Mouse (Mus musculus) heart, embryonic 13.5 days (tissue): ENCODE measurements at regions not wholly inside any gene's neighbourhood (a gene's known extent, or its start where the extent isn't known, plus 50 kb on each side); places are given as distances from the start of the nearest gene placed in this dataset.

Experiments used
- ATAC-seq: fragments of 200-750 bp; cut with Nextera tagmentation; 2 replicates; pipeline ENCODE4 v1.8.0; 2017; ENCODE audit warnings: moderate TSS enrichment; ENCODE audit not compliant: insufficient number of reproducible peaks, low FRiP score, low TSS enrichment; ENCODE audit errors: extremely low read depth
- H3K27ac ChIP-seq: fragments of 300-500 bp; sonication (generic); replicated peaks from 2 replicates; pipeline ENCODE4 v1.5.1; 2015; ENCODE audit warnings: moderate library complexity, mild to moderate bottlenecking, inconsistent platforms
- H3K27me3 ChIP-seq: fragments of 300-500 bp; sonication (generic); replicated peaks from 2 replicates; pipeline ENCODE4 v1.6.1; 2015; ENCODE audit warnings: mild to moderate bottlenecking, inconsistent platforms
- H3K36me3 ChIP-seq: fragments of 300-500 bp; sonication (generic); 2 replicates; pipeline ENCODE4 v1.6.1; 2015; ENCODE audit warnings: mild to moderate bottlenecking, inconsistent platforms
- H3K4me1 ChIP-seq: fragments of 300-500 bp; sonication (generic); 2 replicates; pipeline ENCODE4 v1.6.1; 2015; ENCODE audit warnings: inconsistent platforms
- H3K4me2 ChIP-seq: fragments of 300-500 bp; sonication (generic); 2 replicates; pipeline ENCODE4 v1.6.1; 2015; ENCODE audit warnings: inconsistent platforms, mild to moderate bottlenecking, moderate library complexity
- H3K4me3 ChIP-seq: fragments of 300-500 bp; sonication (generic); 2 replicates; pipeline ENCODE4 v1.5.1; 2015; ENCODE audit warnings: moderate library complexity, mild to moderate bottlenecking, inconsistent platforms
- H3K9ac ChIP-seq: fragments of 300-500 bp; sonication (generic); 2 replicates; pipeline ENCODE4 v1.6.1; 2015; ENCODE audit warnings: inconsistent platforms, mild to moderate bottlenecking, moderate library complexity
- H3K9me3 ChIP-seq: fragments of 300-500 bp; sonication (generic); 2 replicates; pipeline ENCODE4 v1.6.1; 2016; ENCODE audit warnings: inconsistent platforms
- WGBS: fragments of 180-500 bp; shearing (Covaris S2); methylation state at CpG from one replicate; pipeline ENCODE4 v1.1.7; 2015; ENCODE audit warnings: mixed read lengths; 5-methylcytosine and 5-hydroxymethylcytosine counted together

GRCm38 (mm10) chr2:116980692-116981091 lies 102.2 kb downstream of the Tmco5 start:
- no peak for ATAC-seq
- Histone ChIP-seq H3K9me3 (peaks cover 2% of the 10 kb centered on the region; the same call in 1 of the 2 replicates), H3K4me2 (no peak overlapping the region), H3K36me3 (no peaks in the 10 kb centered on the region), H3K4me3 (no peak overlapping the region), H3K4me1 (peaks cover 57% of the 10 kb centered on the region), H3K27ac (peak overlapping the region; percentile 54), H3K9ac (no peak overlapping the region), H3K27me3 (no peaks in the 10 kb centered on the region)
- WGBS = 36% methylated on average over 5 of the region's 5 CpGs

DNA sequence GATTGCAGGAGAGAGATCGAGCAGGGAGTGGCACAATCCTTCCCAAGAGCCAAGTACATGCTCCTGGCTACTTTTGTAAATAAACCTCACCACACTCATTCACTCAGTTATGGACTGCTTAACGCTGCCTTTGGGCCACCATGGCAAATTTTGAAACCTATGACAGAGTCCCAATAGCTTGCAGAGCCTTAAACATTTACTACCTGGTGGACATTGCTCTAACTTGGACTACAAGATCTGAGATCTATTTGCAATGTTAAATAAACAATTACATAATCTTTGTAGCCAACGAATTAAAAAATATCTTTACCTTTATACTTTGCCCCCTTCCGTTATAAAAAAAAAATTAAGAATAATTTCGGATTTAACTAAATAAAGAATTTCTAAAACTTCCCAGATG lies 104.9 kb downstream of the Tmco5 start:
- no peaks in the 10 kb centered on the region for H3K36me3 ChIP-seq
- WGBS = 79% methylated on average over 5 of the region's 5 CpGs
- no peak overlapping the region for H3K9ac ChIP-seq
- H3K27me3 ChIP-seq = no peaks in the 10 kb centered on the region
- no peak for ATAC-seq
- no peak overlapping the region for H3K4me2 ChIP-seq
- no peak overlapping the region for H3K4me3 ChIP-seq
- H3K27ac ChIP-seq = peak overlapping the region; percentile 58
- H3K4me1 ChIP-seq = peaks cover 44% of the 10 kb centered on the region
- peaks cover 2% of the 10 kb centered on the region; the same call in 1 of the 2 replicates for H3K9me3 ChIP-seq

DNA sequence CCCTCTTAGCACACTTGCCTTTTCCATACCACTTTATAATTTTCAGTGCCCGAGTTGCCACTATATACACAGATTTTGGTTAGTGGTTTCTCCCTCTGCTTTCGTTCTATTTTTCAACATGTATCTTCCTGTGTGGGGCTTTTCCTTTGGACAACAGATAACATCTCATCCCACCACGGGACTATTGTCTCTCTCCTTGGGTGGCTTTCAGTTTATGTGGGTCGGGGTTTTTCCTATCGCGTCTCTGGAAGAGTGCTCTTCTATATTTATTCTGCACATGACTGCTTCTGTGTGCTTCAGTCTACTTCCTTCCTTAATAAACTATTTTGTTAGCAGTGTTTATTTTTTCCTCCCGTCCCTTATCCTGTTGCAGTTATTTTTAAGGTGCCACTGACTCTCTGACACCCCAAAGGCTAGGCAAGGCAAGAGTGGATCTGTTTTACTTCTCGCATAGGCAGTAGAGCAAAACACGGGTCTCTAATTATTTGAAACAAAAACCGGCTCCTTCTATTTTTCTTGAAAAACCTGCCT lies 105.4 kb downstream of the Tmco5 start:
- Histone ChIP-seq H3K9me3 (peaks cover 2% of the 10 kb centered on the region; the same call in 1 of the 2 replicates), H3K27ac (peak overlapping the region; percentile 58), H3K4me2 (peak overlapping the region; percentile 30), H3K9ac (no peak overlapping the region), H3K4me1 (peaks cover 43% of the 10 kb centered on the region), H3K36me3 (no peaks in the 10 kb centered on the region), H3K4me3 (no peak overlapping the region), H3K27me3 (no peaks in the 10 kb centered on the region)
- WGBS = 31% methylated on average over 10 of the region's 10 CpGs
- ATAC-seq = no peak

DNA sequence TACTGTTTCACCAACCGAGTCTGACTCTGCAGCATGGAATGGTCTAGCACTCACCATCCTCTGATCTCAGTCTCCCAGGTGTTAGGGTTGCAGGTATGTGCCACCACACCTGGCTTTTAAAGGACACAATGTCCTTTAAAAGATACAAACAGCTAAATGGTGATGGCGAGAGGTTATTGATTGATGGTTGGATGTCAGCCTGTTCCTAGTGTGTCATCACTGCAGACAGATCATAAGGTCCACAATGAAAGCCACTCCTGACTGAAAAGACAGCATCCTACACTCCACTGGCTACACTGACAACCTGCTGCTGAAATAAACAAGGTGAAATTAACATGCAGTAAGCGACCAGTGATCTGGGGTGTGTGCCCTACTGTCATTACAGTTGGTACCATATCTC lies 106.1 kb downstream of the Tmco5 start:
- no peaks in the 10 kb centered on the region for H3K36me3 ChIP-seq
- ATAC-seq = no peak
- H3K4me2 ChIP-seq = no peak overlapping the region
- peaks cover 36% of the 10 kb centered on the region for H3K4me1 ChIP-seq
- H3K9me3 ChIP-seq = peaks cover 2% of the 10 kb centered on the region; the same call in 1 of the 2 replicates
- WGBS = 52% methylated on average over 3 of the region's 3 CpGs
- no peak overlapping the region for H3K4me3 ChIP-seq
- H3K9ac ChIP-seq = no peak overlapping the region
- no peaks in the 10 kb centered on the region for H3K27me3 ChIP-seq
- no peak overlapping the region for H3K27ac ChIP-seq

- no peak for ATAC-seq
- H3K9me3 ChIP-seq = peaks cover 2% of the 10 kb centered on the region; the same call in 1 of the 2 replicates
- no peak overlapping the region for H3K9ac ChIP-seq
- no peaks in the 10 kb centered on the region for H3K36me3 ChIP-seq
- no peak overlapping the region for H3K4me3 ChIP-seq
- WGBS = 19% methylated on average over 5 of the region's 5 CpGs
- H3K27ac ChIP-seq = no peak overlapping the region
- no peaks in the 10 kb centered on the region for H3K27me3 ChIP-seq
- H3K4me1 ChIP-seq = peaks cover 28% of the 10 kb centered on the region
- no peak overlapping the region for H3K4me2 ChIP-seq
These were observed 107.1 kb downstream of the Tmco5 start for GRCm38 (mm10) chr2:116985549-116985948.

DNA sequence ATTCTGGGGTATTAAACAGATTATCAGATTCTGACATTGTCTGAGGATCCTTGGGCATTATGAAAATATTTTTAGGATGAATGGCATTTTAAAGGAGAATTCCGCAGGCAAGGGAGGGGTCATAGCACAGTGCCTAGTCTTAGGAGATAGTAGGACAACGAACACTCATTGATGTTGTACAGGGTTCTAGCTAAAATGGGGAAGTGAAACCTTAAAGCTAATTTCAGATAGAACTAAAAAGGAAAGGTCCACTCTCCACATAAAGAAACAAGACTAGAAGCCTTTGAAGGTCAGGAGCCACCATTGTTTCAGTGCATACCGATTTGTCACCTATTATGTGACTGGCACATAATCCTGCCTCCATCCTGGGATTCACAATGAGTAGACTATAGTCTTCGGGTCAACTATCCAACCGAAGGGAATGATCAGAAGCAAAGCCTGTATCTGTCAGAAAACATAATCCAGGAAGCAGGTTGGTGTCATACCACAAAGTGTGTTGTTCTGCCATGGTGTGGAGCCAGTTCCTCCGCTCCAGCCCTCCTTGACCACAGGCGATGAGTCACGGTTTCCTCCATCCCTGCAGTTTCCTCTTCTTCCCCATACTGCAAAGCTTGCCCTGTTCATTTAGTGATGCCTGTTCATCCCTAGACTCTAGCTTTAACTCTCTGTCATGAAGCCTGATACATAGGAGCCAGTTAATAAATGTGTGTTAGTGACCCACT lies 110.6 kb downstream of the Tmco5 start:
- ATAC-seq = no peak
- Histone ChIP-seq H3K36me3 (no peaks in the 10 kb centered on the region), H3K27me3 (no peaks in the 10 kb centered on the region), H3K9me3 (no peaks in the 10 kb centered on the region), H3K4me3 (no peak overlapping the region), H3K4me2 (no peak overlapping the region), H3K27ac (no peak overlapping the region), H3K4me1 (peaks cover 26% of the 10 kb centered on the region), H3K9ac (no peak overlapping the region)
- WGBS = 72% methylated on average over 8 of the region's 8 CpGs

DNA sequence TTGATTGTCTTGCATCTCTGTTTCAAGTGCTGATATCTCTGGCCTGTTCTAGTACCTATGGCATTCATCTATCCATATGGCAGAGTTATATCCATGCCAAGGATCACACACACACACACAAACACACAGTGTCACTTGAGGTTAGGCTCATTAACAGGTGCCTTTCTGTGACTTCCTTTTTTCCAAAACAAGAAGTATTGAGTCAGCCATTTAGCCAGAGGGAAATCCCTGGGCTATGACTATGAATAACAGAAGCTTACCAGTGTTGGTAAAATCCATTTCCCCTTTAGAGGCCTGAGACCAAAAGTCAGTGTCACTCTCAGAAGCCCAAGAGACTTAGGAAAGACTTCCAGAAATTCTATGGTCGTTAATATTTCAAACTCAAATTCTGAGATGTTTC lies 111.6 kb downstream of the Tmco5 start:
- Histone ChIP-seq H3K9me3 (no peaks in the 10 kb centered on the region), H3K4me3 (no peak overlapping the region), H3K9ac (no peak overlapping the region), H3K27ac (no peak overlapping the region), H3K36me3 (no peaks in the 10 kb centered on the region), H3K27me3 (no peaks in the 10 kb centered on the region), H3K4me2 (no peak overlapping the region), H3K4me1 (peaks cover 16% of the 10 kb centered on the region)
- no peak for ATAC-seq
- 73% methylated on average over 1 of the region's 1 CpGs for WGBS

- no peak overlapping the region for H3K27ac ChIP-seq
- 77% methylated on average over 6 of the region's 6 CpGs for WGBS
- no peak overlapping the region for H3K4me3 ChIP-seq
- H3K36me3 ChIP-seq = no peaks in the 10 kb centered on the region
- H3K27me3 ChIP-seq = no peaks in the 10 kb centered on the region
- peaks cover 14% of the 10 kb centered on the region for H3K4me1 ChIP-seq
- H3K9ac ChIP-seq = no peak overlapping the region
- no peak overlapping the region for H3K4me2 ChIP-seq
- no peak for ATAC-seq
- no peaks in the 10 kb centered on the region for H3K9me3 ChIP-seq
These were observed 113.1 kb downstream of the Tmco5 start for GRCm38 (mm10) chr2:116991561-116992042.

DNA sequence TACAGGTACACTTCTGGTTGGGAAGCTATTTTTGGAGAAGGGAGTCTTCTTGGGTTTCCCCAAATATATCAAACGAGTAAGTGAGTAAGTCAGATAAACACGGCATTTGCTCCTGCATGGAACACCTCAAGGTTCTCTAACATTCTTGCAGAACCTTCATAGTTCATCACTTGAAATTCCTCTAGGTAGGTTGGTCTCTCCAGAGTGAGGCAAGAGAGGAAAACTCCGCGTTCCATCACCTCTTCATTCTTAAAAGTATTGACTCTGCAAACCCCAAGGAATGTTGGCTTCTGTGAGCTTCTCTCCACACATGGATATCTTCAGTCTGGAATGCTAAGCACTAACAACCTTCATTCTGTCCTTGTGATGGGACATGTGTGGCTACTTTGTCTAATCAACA lies 115.2 kb downstream of the Tmco5 start:
- H3K27ac ChIP-seq = no peak overlapping the region
- 32% methylated on average over 4 of the region's 4 CpGs for WGBS
- no peaks in the 10 kb centered on the region for H3K9me3 ChIP-seq
- H3K27me3 ChIP-seq = no peaks in the 10 kb centered on the region
- H3K4me1 ChIP-seq = peaks cover 14% of the 10 kb centered on the region
- no peak overlapping the region for H3K4me3 ChIP-seq
- no peak for ATAC-seq
- peak overlapping the region; percentile 22; the same call in 1 of the 2 replicates for H3K4me2 ChIP-seq
- H3K36me3 ChIP-seq = no peaks in the 10 kb centered on the region
- no peak overlapping the region for H3K9ac ChIP-seq

DNA sequence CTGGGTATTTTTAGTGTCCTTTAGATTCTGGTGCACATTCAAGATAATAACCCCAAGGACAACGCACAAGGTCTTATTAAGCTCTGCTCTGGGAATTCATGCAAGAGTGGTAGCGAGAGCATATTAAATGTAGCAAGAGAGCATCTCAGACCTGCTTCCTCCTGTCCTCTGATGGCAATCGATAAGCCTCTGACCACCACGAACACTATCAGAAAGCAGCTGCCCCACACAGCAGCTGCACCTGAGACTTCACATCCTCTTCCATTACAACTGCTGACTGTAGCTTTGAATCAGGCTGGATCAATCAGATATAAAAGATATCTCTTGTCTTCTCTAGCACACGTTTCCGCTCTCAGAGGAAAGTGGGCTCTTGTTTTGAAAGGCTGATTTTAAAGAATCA lies 117.8 kb downstream of the Tmco5 start:
- H3K4me2 ChIP-seq = no peak overlapping the region
- 63% methylated on average over 6 of the region's 6 CpGs for WGBS
- no peak overlapping the region for H3K27ac ChIP-seq

GRCm38 (mm10) chr2:116998822-116999221 lies 120.3 kb downstream of the Tmco5 start:
- no peak overlapping the region for H3K4me2 ChIP-seq
- H3K9ac ChIP-seq = no peak overlapping the region
- H3K4me3 ChIP-seq = no peak overlapping the region
- no peak; the same call in 1 of the 2 replicates for ATAC-seq
- peaks cover 13% of the 10 kb centered on the region for H3K4me1 ChIP-seq
- WGBS = 17% methylated on average over 1 of the region's 1 CpGs
- no peak overlapping the region for H3K27ac ChIP-seq
- no peaks in the 10 kb centered on the region for H3K36me3 ChIP-seq
- H3K9me3 ChIP-seq = no peaks in the 10 kb centered on the region
- H3K27me3 ChIP-seq = no peaks in the 10 kb centered on the region

More for the DNA sequence above, 117.8 kb downstream of the Tmco5 start:
- ATAC-seq = no peak
- no peaks in the 10 kb centered on the region for H3K9me3 ChIP-seq
- H3K36me3 ChIP-seq = no peaks in the 10 kb centered on the region
- H3K4me1 ChIP-seq = peaks cover 19% of the 10 kb centered on the region
- H3K27me3 ChIP-seq = no peaks in the 10 kb centered on the region
- H3K9ac ChIP-seq = no peak overlapping the region
- H3K4me3 ChIP-seq = no peak overlapping the region

- no peak overlapping the region for H3K9ac ChIP-seq
- 81% methylated on average over 5 of the region's 5 CpGs for WGBS
- ATAC-seq = no peak
- no peaks in the 10 kb centered on the region for H3K27me3 ChIP-seq
- H3K9me3 ChIP-seq = no peaks in the 10 kb centered on the region
- no peak overlapping the region for H3K4me3 ChIP-seq
- H3K27ac ChIP-seq = no peak overlapping the region
- peaks cover 12% of the 10 kb centered on the region; the same call in 1 of the 2 replicates for H3K4me1 ChIP-seq
- H3K4me2 ChIP-seq = no peak overlapping the region
- no peaks in the 10 kb centered on the region for H3K36me3 ChIP-seq
These were observed 121.1 kb downstream of the Tmco5 start for GRCm38 (mm10) chr2:116999592-116999991.
